1 mouse cellular context compared by ENCODE assay signal in genomic region chr3:96427761-96428462, GRCm38 (mm10).
TF ChIP-seq lines count a peak whose summit lies in the region.

No protein-coding gene starts in this region.

TF ChIP-seq in CH12.LX, 34 proteins besides CTCF, POLR2A, EP300 and RAD21 (continued from another document):
- TF ChIP-seq IRF4 (IDR thresholded peaks at IDR 0.05; ENCODE audit: low read depth, low read length) = peak; percentile 22; the same call in 1 of the 2 replicates
- no peak for TF ChIP-seq BHLHE40 (IDR thresholded peaks at IDR 0.05; ENCODE audit: low read depth, low read length)
- peak; percentile 96 for TF ChIP-seq JUND (conservative IDR thresholded peaks at IDR 0.05; ENCODE audit: low read depth, low read length)
- no peak for TF ChIP-seq PAX5 (IDR thresholded peaks at IDR 0.05; ENCODE audit: low read length)
- TF ChIP-seq JUN (IDR thresholded peaks at IDR 0.05; ENCODE audit: insufficient read depth, low read depth, low read length) = peak; percentile 62
- peak; percentile 99 for TF ChIP-seq TBP (conservative IDR thresholded peaks at IDR 0.05; ENCODE audit: low read depth, low read length)
- no peak for TF ChIP-seq KAT2A (IDR thresholded peaks at IDR 0.05; ENCODE audit: insufficient replicate concordance, low read length)
- TF ChIP-seq USF2 (conservative IDR thresholded peaks at IDR 0.05; ENCODE audit: low read depth, low read length) = no peak
- no peak for TF ChIP-seq MXI1 (IDR thresholded peaks at IDR 0.05; ENCODE audit: low read depth, low read length)
- 0 out of 2 replicates have a peak, but pooled peaks have one; percentile 61 for TF ChIP-seq E2F4 (IDR thresholded peaks at IDR 0.05; ENCODE audit: insufficient replicate concordance, low read depth, low read length)
- TF ChIP-seq TCF12 (IDR thresholded peaks at IDR 0.05; ENCODE audit: low read depth, low read length) = no peak
